Mouse (Mus musculus) thymus, adult 2 months (tissue): ENCODE results near the gene St6galnac6. TPM values are rescaled to one million over a fixed set of nuclear protein-coding genes. Genes with fewer than 3 reads are reported as not detected.

ENCODE experiments used
- DNase-seq: peaks from one replicate; pipeline ENCODE4 v3.0.0; 2021
- H3K27ac ChIP-seq: fragments of 200-500 bp; 2 replicates; pipeline ENCODE4 v1.5.1; 2012; ENCODE audit warnings: low read length, control low read depth; ENCODE audit not compliant: control insufficient read depth, insufficient read depth
- H3K27me3 ChIP-seq: fragments of 200-500 bp; 2 replicates; pipeline ENCODE4 v1.6.1; 2012; ENCODE audit warnings: mild to moderate bottlenecking, low read length, moderate library complexity, mixed read lengths; ENCODE audit not compliant: control insufficient read depth, insufficient read depth
- H3K36me3 ChIP-seq: fragments of 200-500 bp; 2 replicates; pipeline ENCODE4 v1.6.1; 2012; ENCODE audit warnings: mild to moderate bottlenecking, low read length, moderate library complexity; ENCODE audit not compliant: control insufficient read depth, insufficient read depth
- H3K4me1 ChIP-seq: fragments of 200-500 bp; replicated peaks from 2 replicates; pipeline ENCODE4 v1.6.1; 2012; ENCODE audit warnings: low read length; ENCODE audit not compliant: control insufficient read depth, insufficient read depth
- H3K4me3 ChIP-seq: fragments of 200-500 bp; 2 replicates; pipeline ENCODE4 v1.5.1; 2012; ENCODE audit warnings: mild to moderate bottlenecking, low read length, control low read depth, moderate library complexity; ENCODE audit not compliant: control insufficient read depth, insufficient read depth
- CTCF ChIP-seq: fragments of 200-500 bp; IDR thresholded peaks from 2 replicates; pipeline ENCODE4 v1.5.1; 2012; ENCODE audit warnings: mild to moderate bottlenecking, control low read depth, low read length, moderate library complexity, borderline replicate concordance; ENCODE audit not compliant: control insufficient read depth, poor library complexity, insufficient read depth; ENCODE audit errors: extremely low read depth
- POLR2A ChIP-seq: fragments of 200-500 bp; IDR thresholded peaks from 2 replicates; pipeline ENCODE4 v1.6.1; 2012; ENCODE audit warnings: mild to moderate bottlenecking, low read length, control low read depth, moderate library complexity; ENCODE audit not compliant: control insufficient read depth, poor library complexity, insufficient read depth; ENCODE audit errors: extremely low read depth
- WGBS: fragments of 180-500 bp; shearing (Covaris S2); methylation state at CpG from one replicate; pipeline ENCODE4 v1.1.7; 2018; 5-methylcytosine and 5-hydroxymethylcytosine counted together
- polyA plus RNA-seq: library from polyadenylated mRNA; depleted of rRNA; stranded (reverse); fragments of >200 nt; gene quantifications from 2 replicates; pipeline ENCODE4 v1.2.3, GENCODE M21; 2012

St6galnac6 gene
- polyA plus RNA-seq, 1 experiment: 25.9 TPM

DNA sequence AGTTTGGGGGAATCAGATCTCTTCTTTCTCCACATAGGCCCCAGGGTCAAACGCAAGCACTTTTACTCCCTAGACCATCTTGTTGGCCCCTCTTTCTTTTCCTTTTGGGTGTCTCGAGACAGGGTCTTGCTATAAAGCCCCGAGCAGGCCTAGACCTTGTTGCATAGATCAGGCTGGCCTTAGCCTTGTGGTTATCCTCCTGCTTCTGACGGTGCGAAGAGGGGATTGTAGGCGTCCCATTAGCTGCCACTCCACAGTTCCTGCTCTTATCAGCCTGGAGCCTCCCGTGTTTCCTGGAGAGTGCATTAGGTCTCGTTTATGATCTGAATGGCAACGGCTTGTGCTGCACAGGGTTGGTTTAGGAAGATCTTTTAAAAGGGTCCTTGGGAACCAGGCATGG, 44.6 kb downstream of the St6galnac6 start:
- Histone ChIP-seq H3K4me3 (no peak overlapping the region), H3K4me1 (peaks cover 17% of the 10 kb centered on the region), H3K36me3 (no peaks in the 10 kb centered on the region), H3K27me3 (no peaks in the 10 kb centered on the region), H3K27ac (no peak overlapping the region)
- TF ChIP-seq POLR2A (no peak), CTCF (no peak)
- WGBS: 95% methylated on average over 9 of the region's 9 CpGs
- DNase-seq: no peak

DNA sequence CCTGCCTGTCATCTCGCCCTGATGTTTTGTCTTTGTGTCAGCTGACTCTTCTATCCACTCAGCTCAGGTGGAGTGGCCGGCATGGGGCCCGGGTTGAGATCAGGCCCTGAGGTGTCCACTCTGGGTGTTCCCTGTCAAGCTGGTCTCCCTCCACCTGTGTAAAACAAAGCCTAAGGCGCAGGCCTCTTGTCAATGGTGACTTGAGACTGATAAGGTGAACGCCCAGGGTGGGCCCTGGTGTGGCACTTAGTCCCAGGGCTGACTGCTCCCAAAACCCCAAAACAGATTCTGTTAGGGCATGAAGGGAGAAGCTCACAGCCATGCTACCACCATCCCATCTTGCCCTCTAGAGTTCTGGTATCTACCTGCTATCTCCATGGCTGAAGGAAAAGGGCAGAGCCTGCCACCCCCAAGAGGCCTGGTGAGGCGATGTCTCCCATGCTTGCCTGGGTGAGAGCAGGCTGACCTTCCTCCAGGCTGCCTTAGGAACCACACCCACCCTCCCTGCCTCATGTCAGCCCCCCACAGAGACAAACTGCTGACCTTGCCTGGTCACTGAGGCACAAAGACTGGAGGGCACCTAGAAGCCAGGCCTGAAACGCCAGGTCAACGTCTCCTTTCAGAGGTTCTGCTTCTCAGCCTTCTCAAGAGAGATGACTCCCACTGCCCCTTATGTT, 45.4 kb downstream of the St6galnac6 start:
- Histone ChIP-seq H3K27me3 (no peaks in the 10 kb centered on the region), H3K4me3 (no peak overlapping the region), H3K4me1 (peaks cover 15% of the 10 kb centered on the region), H3K27ac (no peak overlapping the region), H3K36me3 (no peaks in the 10 kb centered on the region)
- TF ChIP-seq CTCF (no peak), POLR2A (no peak)
- 96% methylated on average over 8 of the region's 8 CpGs for WGBS
- no peak for DNase-seq

DNA sequence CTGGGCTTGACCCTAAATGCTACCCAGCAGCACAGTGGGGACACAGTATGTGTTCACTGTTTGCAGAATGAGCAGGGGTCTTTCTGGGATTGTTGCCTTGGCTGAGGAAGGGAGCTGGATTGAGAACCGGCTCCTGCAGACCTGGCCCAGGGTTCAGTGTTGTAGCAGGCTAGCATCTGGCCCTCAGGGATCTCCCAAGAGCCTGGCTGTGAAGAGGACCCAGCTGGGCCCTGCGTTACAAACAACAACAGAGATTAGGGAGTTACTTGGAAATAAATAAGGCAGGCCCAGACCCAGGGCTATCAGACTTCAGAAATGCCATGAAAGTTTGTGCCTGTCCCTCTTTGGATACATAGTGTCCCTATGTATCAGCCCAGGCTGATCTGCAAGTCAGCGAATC, 46.1 kb downstream of the St6galnac6 start:
- no peak for DNase-seq
- TF ChIP-seq CTCF (no peak), POLR2A (no peak)

DNA sequence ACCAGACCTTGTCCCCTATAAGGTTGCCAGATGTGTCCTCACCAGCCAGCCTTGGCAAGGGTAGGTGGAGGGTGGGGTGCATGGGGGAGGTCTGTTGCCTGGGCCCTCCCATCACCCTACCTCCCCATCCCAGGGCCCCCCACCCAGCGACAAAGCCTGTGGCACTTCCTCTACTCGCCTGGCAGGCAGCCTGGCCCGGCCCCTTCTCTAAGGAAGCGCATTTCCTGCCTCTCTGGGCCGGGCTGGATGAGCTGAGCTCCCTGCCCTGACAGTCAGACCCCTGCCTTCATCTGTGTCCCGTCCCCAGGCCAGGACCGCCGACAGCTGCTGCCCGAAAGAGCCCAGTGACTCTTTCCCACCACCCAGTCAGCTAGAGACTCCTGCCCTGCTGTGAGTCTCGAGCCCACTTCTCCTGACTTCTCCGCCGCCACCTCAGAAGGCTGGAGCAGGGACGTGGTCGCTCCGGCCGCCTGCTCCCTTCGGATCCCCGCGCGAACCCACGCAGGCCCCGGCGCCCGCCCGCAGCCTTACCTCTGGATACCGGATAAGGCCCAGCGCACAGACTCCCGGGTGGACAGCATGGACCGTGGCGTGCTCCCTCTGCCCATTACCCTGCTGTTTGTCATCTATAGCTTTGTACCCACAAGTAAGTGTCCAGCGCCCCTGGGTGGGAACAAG, 47.0 kb downstream of the St6galnac6 start, which contains the start of gene Eng:
TSS of gene Eng (plus strand) at position 217 of the 678 bp plus-strand sequence.
- no peak for TF ChIP-seq POLR2A
- TF ChIP-seq CTCF: 0 out of 2 replicates have a peak, but pooled peaks have one; percentile 15
- no peaks in the 10 kb centered on the region for H3K36me3 ChIP-seq
- H3K4me3 ChIP-seq: peak within 1 kb of the TSS; percentile 54
- H3K4me1 ChIP-seq: peaks cover 11% of the 10 kb centered on the region
- WGBS: 7% methylated on average over 31 of the region's 31 CpGs
- H3K27ac ChIP-seq: no peak within 1 kb of the TSS
- DNase-seq: peak; percentile 47
- H3K27me3 ChIP-seq: no peaks in the 10 kb centered on the region

More for the DNA sequence above, 46.1 kb downstream of the St6galnac6 start:
- H3K4me3 ChIP-seq: no peak overlapping the region
- 89% methylated on average over 3 of the region's 3 CpGs for WGBS
- H3K4me1 ChIP-seq: peaks cover 12% of the 10 kb centered on the region
- H3K36me3 ChIP-seq: no peaks in the 10 kb centered on the region
- H3K27ac ChIP-seq: no peak overlapping the region
- H3K27me3 ChIP-seq: no peaks in the 10 kb centered on the region

DNA sequence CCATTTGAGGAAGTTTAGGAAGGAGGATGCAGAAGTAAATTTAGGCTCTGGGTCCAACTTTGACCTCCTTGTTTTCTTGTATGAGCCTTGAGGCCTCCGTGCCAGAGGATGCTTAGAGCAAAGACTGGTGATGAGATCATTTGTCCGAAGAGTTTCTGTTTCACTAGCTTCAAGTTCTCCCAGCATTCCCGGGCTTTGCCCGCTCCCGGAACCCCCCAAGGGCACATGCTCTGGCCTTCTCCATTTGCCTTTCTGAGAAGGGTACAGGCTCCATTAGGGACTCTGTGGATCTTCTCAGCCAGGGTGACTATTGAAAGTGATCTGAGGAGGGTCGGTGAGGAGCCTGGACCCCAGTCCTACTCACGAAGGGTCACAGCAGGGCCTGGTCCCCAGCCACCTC, 47.9 kb downstream of the St6galnac6 start:
- TF ChIP-seq CTCF (no peak), POLR2A (no peak)

DNA sequence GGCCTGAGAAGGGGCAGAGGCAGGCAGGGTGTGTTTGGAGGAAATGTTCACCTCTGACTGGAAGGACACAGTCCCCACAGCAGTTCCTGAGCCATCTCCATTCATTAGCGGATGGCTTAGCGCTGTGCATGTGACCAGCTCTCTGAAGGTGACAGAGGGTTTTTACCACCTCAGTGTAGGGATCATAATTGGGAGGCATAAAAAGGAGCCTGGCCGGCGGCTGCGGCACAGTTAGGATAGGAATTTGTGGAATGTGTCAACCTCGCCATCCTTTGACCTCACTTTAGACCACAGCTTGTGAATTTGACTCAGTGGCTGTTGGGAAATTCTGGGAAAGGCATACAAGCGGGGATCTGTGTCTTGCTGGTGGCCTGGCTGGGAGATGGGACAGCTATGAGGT, 54.3 kb downstream of the St6galnac6 start:
- WGBS: 92% methylated on average over 7 of the region's 7 CpGs
- TF ChIP-seq CTCF (no peak), POLR2A (no peak)
- no peak for DNase-seq
- no peaks in the 10 kb centered on the region for H3K27me3 ChIP-seq
- H3K4me3 ChIP-seq: no peak overlapping the region
- H3K27ac ChIP-seq: no peak overlapping the region
- H3K4me1 ChIP-seq: 0 out of 2 replicates have a peak, but pooled peaks cover 9% of the 10 kb centered on the region
- no peaks in the 10 kb centered on the region for H3K36me3 ChIP-seq

More for the DNA sequence above, 47.9 kb downstream of the St6galnac6 start:
- peaks cover 11% of the 10 kb centered on the region for H3K4me1 ChIP-seq
- 40% methylated on average over 7 of the region's 7 CpGs for WGBS
- no peaks in the 10 kb centered on the region for H3K27me3 ChIP-seq
- no peak overlapping the region for H3K4me3 ChIP-seq
- DNase-seq: no peak
- no peak overlapping the region for H3K27ac ChIP-seq
- H3K36me3 ChIP-seq: no peaks in the 10 kb centered on the region
